Mouse (Mus musculus) inflammation-experienced regulatory T-cells, adult 16 weeks (primary cell): ENCODE measurements around the gene Ncbp2. TPM values are rescaled to one million over a fixed set of nuclear protein-coding genes. Genes with fewer than 3 reads are reported as not detected.

ENCODE experiments used
- polyA plus RNA-seq: library from polyadenylated mRNA; unstranded; fragments of 100-300 nt; shearing (Covaris generic); gene quantifications from one replicate; pipeline ENCODE4 v1.2.1, GENCODE M21; 2017

The Ncbp2 gene
- 53.5 TPM for polyA plus RNA-seq

DNA sequence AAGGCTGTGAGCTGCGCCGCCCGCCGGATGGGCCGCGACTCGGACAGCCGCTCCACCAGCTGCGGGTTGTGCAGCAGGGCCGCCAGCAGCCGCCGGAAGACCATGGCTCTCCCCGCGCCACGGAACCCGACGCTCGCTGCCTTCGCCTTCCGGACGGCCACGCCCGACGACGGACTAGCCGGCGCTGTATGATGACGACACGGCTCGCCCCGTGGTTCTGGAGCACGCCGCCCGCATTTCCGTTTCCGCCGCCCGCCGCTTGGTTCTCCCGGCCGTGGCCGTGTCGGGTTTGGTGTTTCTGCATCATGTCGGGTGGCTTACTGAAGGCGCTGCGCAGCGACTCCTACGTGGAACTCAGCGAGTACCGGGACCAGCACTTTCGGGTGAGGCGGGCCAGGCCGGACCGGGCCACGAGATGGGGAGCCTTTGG lies at the start of gene Ncbp2, which contains the start of gene 0610012G03Rik:
Ncbp2 (plus strand) TSS at position 169 of the 430 bp plus-strand sequence.
0610012G03Rik (minus strand) TSS at position 150 of the 430 bp plus-strand sequence.

DNA sequence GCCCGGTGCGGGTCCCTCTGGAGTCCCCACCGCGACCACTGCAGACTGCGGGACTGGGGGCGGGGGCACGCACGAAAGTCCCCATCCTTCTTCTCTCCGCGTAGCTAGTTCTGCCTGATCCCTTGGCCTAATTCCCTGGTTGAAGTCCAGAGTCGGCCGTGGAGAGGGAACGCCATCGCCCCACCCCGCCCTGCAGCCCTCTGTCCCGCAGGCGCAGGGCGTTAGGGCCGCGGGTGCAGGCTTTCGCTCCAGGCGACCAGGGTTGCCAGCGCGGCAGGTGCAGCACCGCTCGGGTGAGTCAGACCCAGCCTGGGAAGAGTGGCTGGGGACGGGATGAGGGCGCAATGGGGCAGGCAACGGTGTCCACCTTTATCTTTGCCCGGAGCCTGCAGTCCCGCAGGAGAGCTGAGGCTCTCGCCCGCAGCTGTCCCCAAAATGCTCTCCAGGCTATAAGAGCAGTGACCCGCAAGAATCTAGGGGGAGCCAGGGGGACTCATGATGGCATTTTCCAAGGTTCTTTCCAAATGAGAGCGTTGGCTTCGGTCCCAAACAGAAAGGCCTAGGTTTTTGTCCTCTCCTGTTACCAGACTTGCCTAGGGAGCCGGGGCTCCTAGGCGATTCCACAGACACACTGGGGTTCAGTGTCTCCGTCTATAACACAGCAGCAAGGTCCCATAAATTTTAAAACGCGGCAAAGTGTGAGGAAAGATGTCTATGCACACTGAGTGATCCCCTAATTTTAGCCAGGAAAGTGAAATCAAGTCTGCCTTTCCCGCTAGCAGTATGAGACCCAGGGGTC lies 14.4 kb upstream of the Ncbp2 start, which contains the start of gene Pigz:
Pigz (plus strand) TSS at position 101 of the 799 bp plus-strand sequence.

DNA sequence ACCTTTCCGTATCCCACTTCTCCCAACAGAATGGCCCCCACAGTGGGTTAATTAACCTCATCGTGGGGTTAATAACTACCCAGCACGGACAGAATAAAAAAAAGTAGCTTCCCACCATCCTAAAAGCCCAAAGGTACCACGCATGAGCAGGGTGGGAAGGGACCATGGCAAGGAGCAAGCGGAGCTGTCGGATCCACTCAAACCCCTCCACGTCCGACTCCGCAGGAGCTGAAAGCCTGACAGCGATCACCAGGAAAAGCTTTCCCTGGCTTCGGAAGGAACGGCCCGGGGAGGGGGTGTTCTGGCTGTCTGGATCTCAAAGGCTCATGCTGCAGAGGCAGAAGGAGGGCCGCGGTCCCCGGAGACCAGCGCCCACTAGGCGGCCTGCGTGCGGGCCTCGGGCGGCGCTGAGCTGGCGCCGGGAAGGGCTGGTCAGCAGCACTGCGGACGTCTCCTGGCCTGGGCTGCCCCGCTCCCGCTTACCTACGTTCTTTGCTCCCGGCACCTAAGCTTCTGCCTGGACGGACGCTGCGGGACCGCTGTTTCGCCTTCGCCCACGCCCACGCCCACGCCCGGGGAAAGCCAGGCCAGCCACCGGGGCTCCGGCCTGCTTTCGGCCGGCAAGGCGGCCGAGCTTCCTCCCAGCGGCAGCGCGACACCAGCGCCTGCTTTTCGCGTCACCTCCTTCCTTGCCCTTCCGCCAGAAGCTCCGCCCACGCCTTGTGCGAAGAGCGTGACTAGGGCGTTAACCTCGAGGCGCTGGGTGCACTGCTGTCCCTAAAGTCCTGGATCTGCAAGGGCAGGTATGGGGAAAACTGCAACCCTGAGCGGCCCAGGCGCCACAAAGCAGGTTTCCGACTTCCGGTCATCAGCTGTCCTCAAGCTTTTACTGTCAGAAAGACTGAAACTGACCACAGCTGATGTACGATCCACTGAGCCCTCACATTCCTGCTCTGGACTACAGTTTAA lies 54.5 kb downstream of the Ncbp2 start, which contains the start of gene Senp5:
Senp5 (minus strand) TSS at position 779 of the 969 bp plus-strand sequence.

Other genes with a start within 250 kb of the Ncbp2 start
- not detected for gene Meltf, start 69.7 kb upstream of the Ncbp2 start, polyA plus RNA-seq
- 0.52 TPM for gene Pigz, start 14.7 kb upstream of the Ncbp2 start, polyA plus RNA-seq
- gene 0610012G03Rik, start within 50 bp of the Ncbp2 start, polyA plus RNA-seq: 5.1 TPM
- 21.5 TPM for gene Senp5, start 54.8 kb downstream of the Ncbp2 start, polyA plus RNA-seq
- 89.5 TPM for gene Pak2, start 130.8 kb downstream of the Ncbp2 start, polyA plus RNA-seq
- 149 TPM for gene Pigx, start 151.2 kb downstream of the Ncbp2 start, polyA plus RNA-seq
- gene Cep19, start 151.3 kb downstream of the Ncbp2 start, polyA plus RNA-seq: 45.3 TPM
- 97.3 TPM for gene Nrros, start 217.1 kb downstream of the Ncbp2 start, polyA plus RNA-seq
- gene Bex6, start 231.3 kb downstream of the Ncbp2 start, polyA plus RNA-seq: not detected